Mouse (Mus musculus) liver, embryonic 14.5 days (tissue): Measurements from ENCODE around the gene Etnk2. TPM values are rescaled to one million over a fixed set of nuclear protein-coding genes. Genes with fewer than 3 reads are reported as not detected.

Experiments used
- ATAC-seq: fragments of 200-750 bp; cut with Nextera tagmentation; 2 replicates; pipeline ENCODE4 v1.8.0; 2017; ENCODE audit warnings: moderate number of reproducible peaks, mild to moderate bottlenecking, moderate library complexity; ENCODE audit not compliant: insufficient read depth
- DNase-seq, 3 experiments: peaks; one replicate each; pipeline ENCODE4 v3.0.0-alpha.2; 2012 to 2013; ENCODE audit warnings: low read depth in 3 of 3, low spot score in 3 of 3
- H3K27ac ChIP-seq: fragments of 300-500 bp; sonication (generic); 2 replicates; pipeline ENCODE4 v1.5.1; 2014; ENCODE audit warnings: moderate library complexity, mild to moderate bottlenecking, control low read depth, inconsistent platforms
- H3K27me3 ChIP-seq: fragments of 300-500 bp; sonication (generic); 2 replicates; pipeline ENCODE4 v1.6.1; 2014; ENCODE audit warnings: mild to moderate bottlenecking, low read length, moderate library complexity; ENCODE audit not compliant: control insufficient read depth, insufficient read depth
- H3K36me3 ChIP-seq: fragments of 300-500 bp; sonication (generic); replicated peaks from 2 replicates; pipeline ENCODE4 v1.6.1; 2014; ENCODE audit warnings: low read depth; ENCODE audit not compliant: control insufficient read depth, insufficient read depth
- H3K4me1 ChIP-seq, 2 experiments: fragments of 200-500 bp in 1 of 2; fragments of 300-500 bp in 1 of 2; sonication (generic) in 1 of 2; replicated peaks; 2 replicates each; pipeline ENCODE4 v1.6.1; 2012 to 2014; ENCODE audit warnings: antibody characterized with exemption in 1 of 2, inconsistent platforms in 1 of 2, low read length in 1 of 2; ENCODE audit not compliant: control insufficient read depth in 2 of 2, insufficient read depth in 2 of 2
- H3K4me2 ChIP-seq: fragments of 300-500 bp; sonication (generic); 2 replicates; pipeline ENCODE4 v1.6.1; 2014; ENCODE audit warnings: low read depth, mild to moderate bottlenecking, control low read depth, moderate library complexity
- H3K4me3 ChIP-seq, 2 experiments: fragments of 200-500 bp in 1 of 2; fragments of 300-500 bp in 1 of 2; sonication (generic) in 1 of 2; 2 replicates each; pipeline ENCODE4 v1.5.1; 2012 to 2014; ENCODE audit warnings: low read depth in 2 of 2, low read length in 2 of 2, mild to moderate bottlenecking in 2 of 2, control low read depth in 1 of 2, inconsistent platforms in 1 of 2, moderate library complexity in 1 of 2; ENCODE audit not compliant: insufficient read depth in 1 of 2
- H3K9ac ChIP-seq: fragments of 300-500 bp; sonication (generic); replicated peaks from 2 replicates; pipeline ENCODE4 v1.6.1; 2014; ENCODE audit warnings: mild to moderate bottlenecking, control low read depth, moderate library complexity
- H3K9me3 ChIP-seq: fragments of 300-500 bp; sonication (generic); 2 replicates; pipeline ENCODE4 v1.6.1; 2016; ENCODE audit warnings: low read length, mixed read lengths; ENCODE audit not compliant: control insufficient read depth
- CTCF ChIP-seq: IDR thresholded peaks from 2 replicates; pipeline ENCODE4 v1.5.1; 2016; ENCODE audit warnings: antibody characterized with exemption, low read depth, control low read depth
- EP300 ChIP-seq: IDR thresholded peaks from 2 replicates; pipeline ENCODE4 v1.6.1; 2016; ENCODE audit warnings: antibody characterized with exemption, low read depth
- WGBS: fragments of 180-500 bp; shearing (Covaris S2); extraction: QIAGEN DNeasy Blood & Tissue Kit; methylation state at CpG from one replicate; pipeline ENCODE4 v1.1.7; 2014; ENCODE audit not compliant: insufficient replicate concordance; 5-methylcytosine and 5-hydroxymethylcytosine counted together
- polyA plus RNA-seq, 2 experiments: library from polyadenylated mRNA; depleted of rRNA in 1 of 2; stranded (reverse) in 1 of 2; unstranded in 1 of 2; fragments of >200 nt; fragmentation: Nextera tagmentation in 1 of 2; extraction: Ambion mirVana in 1 of 2; gene quantifications; 2 replicates each; pipeline versions ENCODE4 v1.2.1 to v1.2.3; 2012 to 2014

Etnk2 gene
- polyA plus RNA-seq, 2 experiments = 3.4 to 5.5 TPM

DNA sequence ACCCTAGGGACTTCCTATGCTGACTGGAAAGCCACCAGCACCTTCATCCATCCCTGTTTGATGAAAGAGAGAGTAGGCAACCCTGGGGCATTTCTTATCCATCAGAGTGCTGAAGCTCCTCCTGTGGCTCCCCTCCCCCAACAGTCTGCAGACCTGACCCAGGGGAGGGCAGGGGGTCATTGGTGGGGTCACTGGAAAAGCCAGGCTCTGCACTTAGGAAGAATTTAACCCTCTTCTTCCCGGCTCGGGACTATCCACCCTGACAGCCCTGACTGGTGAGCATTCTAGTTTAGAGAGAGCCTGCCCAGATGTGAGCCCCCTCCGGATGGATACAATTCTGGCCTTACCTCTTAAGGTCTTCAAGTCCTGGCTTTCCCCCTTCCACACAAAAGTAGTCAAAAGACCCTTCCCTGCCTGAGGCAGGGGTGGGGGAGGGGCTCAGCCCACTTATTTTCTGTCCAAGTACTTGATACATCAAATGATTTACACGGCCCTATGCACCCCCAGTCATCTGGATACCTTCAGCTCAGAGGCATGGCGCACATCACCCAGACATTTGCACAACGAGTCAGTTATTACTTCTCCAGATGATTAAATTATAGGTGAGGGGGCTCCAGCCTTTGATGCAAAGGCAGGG lies 45.6 kb downstream of the Etnk2 start:
- TF ChIP-seq CTCF (no peak), EP300 (no peak)
- H3K27ac ChIP-seq = no peak overlapping the region
- H3K4me1 ChIP-seq = peaks cover 0 to 2% of the 10 kb centered on the region in 2 experiments; a peak in 1 of 4 replicates
- H3K4me2 ChIP-seq = peak overlapping the region; percentile 38
- no peaks in the 10 kb centered on the region for H3K27me3 ChIP-seq
- no peaks in the 10 kb centered on the region for H3K9me3 ChIP-seq
- ATAC-seq (peak; percentile 28; the same call in 1 of the 2 replicates), DNase-seq (no peak)
- no peak overlapping the region for H3K4me3 ChIP-seq
- 48% methylated on average over 6 of the region's 6 CpGs for WGBS
- no peak overlapping the region for H3K9ac ChIP-seq
- H3K36me3 ChIP-seq = no peaks in the 10 kb centered on the region

DNA sequence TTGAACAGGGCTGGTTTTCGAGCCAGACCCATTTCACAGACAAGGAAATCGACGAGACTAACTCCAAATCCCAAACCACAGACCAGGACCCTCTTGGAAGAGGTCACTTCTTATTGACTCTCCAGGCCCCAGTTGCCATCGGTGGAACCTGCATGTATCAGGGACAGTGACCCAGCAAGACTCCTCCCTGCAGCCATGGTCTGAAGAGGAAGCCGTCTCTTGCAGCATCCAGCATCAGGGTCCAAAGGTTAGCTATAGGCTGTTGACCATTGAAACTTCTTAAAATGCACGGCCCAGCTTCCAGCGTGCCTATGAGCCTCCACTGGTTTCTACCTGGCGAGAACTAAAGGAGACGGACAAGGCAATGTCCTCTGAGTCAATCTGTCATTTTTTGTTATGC lies 46.4 kb downstream of the Etnk2 start:
- Histone ChIP-seq H3K4me3 (no peak overlapping the region), H3K4me1 (peaks cover 0 to 2% of the 10 kb centered on the region in 2 experiments; a peak in 1 of 4 replicates), H3K27ac (no peak overlapping the region), H3K36me3 (no peaks in the 10 kb centered on the region), H3K4me2 (no peak overlapping the region), H3K9me3 (no peaks in the 10 kb centered on the region), H3K27me3 (no peaks in the 10 kb centered on the region), H3K9ac (no peak overlapping the region)
- TF ChIP-seq EP300 = no peak
- no peak for TF ChIP-seq CTCF
- WGBS = 58% methylated on average over 9 of the region's 9 CpGs
- DNase-seq (no peak), ATAC-seq (no peak)

DNA sequence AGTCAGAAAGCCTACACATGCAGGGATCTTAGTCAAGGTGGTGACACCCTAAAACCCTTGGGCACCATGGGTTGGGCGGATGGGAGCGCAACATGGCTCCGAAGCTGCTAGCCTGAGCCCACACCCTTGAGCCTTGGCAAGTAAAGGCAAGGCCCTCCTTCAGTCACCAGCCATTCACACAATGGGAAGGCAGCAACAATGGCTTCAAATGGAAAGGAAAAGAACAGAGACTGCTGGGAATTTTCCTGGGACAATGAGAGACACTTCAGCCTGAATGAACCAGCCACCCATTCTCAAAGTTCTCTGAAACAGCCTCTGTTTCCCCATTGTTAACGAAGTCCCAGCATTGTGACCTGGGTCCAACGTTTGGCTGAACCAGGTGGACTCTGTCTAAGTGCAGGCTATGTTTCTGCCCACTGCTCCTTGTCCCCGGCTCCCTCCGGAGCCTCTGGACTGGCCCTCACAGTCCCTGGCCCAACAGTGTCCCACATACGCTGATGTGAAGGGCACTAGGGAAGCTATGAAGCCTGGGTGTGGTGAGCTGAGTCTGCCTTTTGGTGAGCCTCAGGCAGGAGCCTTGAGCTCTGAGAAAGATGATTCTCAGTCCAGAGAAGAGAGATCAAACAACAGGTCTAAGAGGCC lies 48.3 kb downstream of the Etnk2 start:
- H3K9ac ChIP-seq = no peak overlapping the region

DNA sequence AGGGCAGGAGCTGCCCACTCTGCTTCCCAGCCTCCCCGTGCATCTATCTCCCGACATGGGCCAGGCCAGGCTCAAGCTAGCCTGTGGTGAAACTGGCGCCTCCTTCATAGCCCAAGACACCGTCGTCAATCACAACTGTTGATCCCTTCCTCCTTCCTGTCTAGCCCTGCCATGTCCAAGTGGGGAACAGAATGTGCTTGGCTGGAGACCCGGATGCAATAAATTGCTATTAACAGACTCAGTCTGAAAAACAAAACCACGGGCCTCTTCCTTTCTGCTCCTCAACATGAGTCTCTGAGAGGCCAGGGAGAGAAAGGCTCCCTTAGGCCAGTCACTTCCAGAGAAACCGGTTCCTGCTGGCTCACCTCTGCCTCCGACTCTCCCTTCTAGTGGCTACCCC lies 49.6 kb downstream of the Etnk2 start:
- no peak overlapping the region for H3K9ac ChIP-seq
- H3K4me1 ChIP-seq = peaks cover 0 to 6% of the 10 kb centered on the region in 2 experiments; a peak in 1 of 4 replicates
- no peak for ATAC-seq
- no peak for TF ChIP-seq EP300
- no peak for TF ChIP-seq CTCF
- no peak overlapping the region for H3K4me2 ChIP-seq
- H3K4me3 ChIP-seq = no peak overlapping the region
- H3K36me3 ChIP-seq = no peaks in the 10 kb centered on the region
- H3K9me3 ChIP-seq = no peaks in the 10 kb centered on the region
- no peak overlapping the region for H3K27ac ChIP-seq
- 28% methylated on average over 9 of the region's 9 CpGs for WGBS
- H3K27me3 ChIP-seq = no peaks in the 10 kb centered on the region
- no peak for DNase-seq

More for the DNA sequence above, 48.3 kb downstream of the Etnk2 start:
- Histone ChIP-seq H3K36me3 (no peaks in the 10 kb centered on the region), H3K4me2 (no peak overlapping the region), H3K9me3 (no peaks in the 10 kb centered on the region), H3K27ac (no peak overlapping the region), H3K4me3 (no peak overlapping the region), H3K4me1 (peaks cover 0 to 6% of the 10 kb centered on the region in 2 experiments; a peak in 1 of 4 replicates), H3K27me3 (no peaks in the 10 kb centered on the region)
- WGBS = 69% methylated on average over 8 of the region's 8 CpGs
- no peak for DNase-seq
- TF ChIP-seq CTCF = no peak
- ATAC-seq = no peak

DNA sequence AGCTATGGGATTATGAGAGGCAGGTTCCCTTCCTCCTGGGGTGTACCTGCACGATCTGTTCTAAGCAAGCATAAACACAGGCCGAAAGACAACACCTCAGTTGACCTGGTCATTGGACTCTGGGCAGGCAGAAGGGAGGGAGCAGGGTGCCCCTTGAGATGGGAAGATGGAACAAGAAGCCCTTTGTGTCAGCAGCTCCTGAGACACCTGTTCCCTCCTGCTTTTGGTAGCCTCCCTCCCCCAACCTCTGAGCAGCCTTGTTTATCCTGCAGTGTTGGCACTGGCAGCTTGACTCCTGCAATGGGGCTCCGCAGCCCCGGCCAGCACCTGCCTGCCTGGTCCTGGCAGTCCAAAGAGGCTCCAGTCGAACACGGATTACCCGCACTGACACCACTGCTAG lies 51.7 kb downstream of the Etnk2 start:
- no peak overlapping the region for H3K4me3 ChIP-seq
- no peaks in the 10 kb centered on the region for H3K36me3 ChIP-seq
- TF ChIP-seq CTCF (no peak), EP300 (no peak)
- no peaks in the 10 kb centered on the region for H3K9me3 ChIP-seq
- no peak for ATAC-seq
- peaks cover 0 to 12% of the 10 kb centered on the region in 2 experiments; a peak in 1 of 4 replicates for H3K4me1 ChIP-seq
- no peak overlapping the region for H3K4me2 ChIP-seq
- no peak overlapping the region for H3K27ac ChIP-seq
- 57% methylated on average over 7 of the region's 7 CpGs for WGBS
- no peak for DNase-seq
- no peaks in the 10 kb centered on the region for H3K27me3 ChIP-seq
- no peak overlapping the region for H3K9ac ChIP-seq
